Mouse (Mus musculus): ENCODE data around the gene Aloxe3.

Gene Aloxe3

GRCm38 (mm10) chr11:69094697-69095429, 30.8 kb upstream of the Aloxe3 start, which contains the start of gene Per1:
Gene Per1 (plus strand): TSS chr11:69095217.
- DNase-seq (ENCODE audit: low read depth, low spot score), result peak; percentile 95

- DNase-seq (ENCODE audit: low read depth, low spot score), result no peak
These were observed 30.0 kb upstream of the Aloxe3 start for GRCm38 (mm10) chr11:69095511-69096231.

- no peak for DNase-seq (ENCODE audit: low read depth, low spot score)
These were observed 29.2 kb upstream of the Aloxe3 start for GRCm38 (mm10) chr11:69096360-69096986.

GRCm38 (mm10) chr11:69096987-69097900, 28.5 kb upstream of the Aloxe3 start:
- no peak for DNase-seq (ENCODE audit: low read depth, low spot score)

GRCm38 (mm10) chr11:69098039-69098761, 27.5 kb upstream of the Aloxe3 start:
- DNase-seq (ENCODE audit: low read depth, low spot score), result no peak

GRCm38 (mm10) chr11:69098762-69099091, 27.0 kb upstream of the Aloxe3 start:
- peak; percentile 86 for DNase-seq (ENCODE audit: low read depth, low spot score)

- DNase-seq (ENCODE audit: low read depth, low spot score), result no peak
These were observed 26.4 kb upstream of the Aloxe3 start for GRCm38 (mm10) chr11:69099177-69099914.

GRCm38 (mm10) chr11:69099915-69100345, 25.8 kb upstream of the Aloxe3 start:
- DNase-seq (ENCODE audit: low read depth, low spot score), result no peak

GRCm38 (mm10) chr11:69100639-69101360, 24.9 kb upstream of the Aloxe3 start:
- DNase-seq (ENCODE audit: low read depth, low spot score), result no peak

GRCm38 (mm10) chr11:69101604-69102402, 23.9 kb upstream of the Aloxe3 start:
- DNase-seq (ENCODE audit: low read depth, low spot score), result no peak

GRCm38 (mm10) chr11:69102403-69102725, 23.3 kb upstream of the Aloxe3 start:
- no peak for DNase-seq (ENCODE audit: low read depth, low spot score)

- DNase-seq (ENCODE audit: low read depth, low spot score), result no peak
These were observed 22.6 kb upstream of the Aloxe3 start for GRCm38 (mm10) chr11:69103121-69103520.

GRCm38 (mm10) chr11:69103531-69104435, 21.9 kb upstream of the Aloxe3 start:
- DNase-seq (ENCODE audit: low read depth, low spot score), result no peak

- DNase-seq (ENCODE audit: low read depth, low spot score), result no peak
These were observed 21.2 kb upstream of the Aloxe3 start for GRCm38 (mm10) chr11:69104487-69104886.

GRCm38 (mm10) chr11:69105227-69105626, 20.5 kb upstream of the Aloxe3 start:
- no peak for DNase-seq (ENCODE audit: low read depth, low spot score)

- DNase-seq (ENCODE audit: low read depth, low spot score), result no peak
These were observed 19.9 kb upstream of the Aloxe3 start for GRCm38 (mm10) chr11:69105796-69106195.

- DNase-seq (ENCODE audit: low read depth, low spot score), result no peak
These were observed 19.4 kb upstream of the Aloxe3 start for GRCm38 (mm10) chr11:69106299-69106698.

- DNase-seq (ENCODE audit: low read depth, low spot score), result no peak
These were observed 18.9 kb upstream of the Aloxe3 start for GRCm38 (mm10) chr11:69106842-69107241.

Data from embryo, embryonic 11.5 days (tissue).